Mouse (Mus musculus): ENCODE results near the gene M1ap.

DNA sequence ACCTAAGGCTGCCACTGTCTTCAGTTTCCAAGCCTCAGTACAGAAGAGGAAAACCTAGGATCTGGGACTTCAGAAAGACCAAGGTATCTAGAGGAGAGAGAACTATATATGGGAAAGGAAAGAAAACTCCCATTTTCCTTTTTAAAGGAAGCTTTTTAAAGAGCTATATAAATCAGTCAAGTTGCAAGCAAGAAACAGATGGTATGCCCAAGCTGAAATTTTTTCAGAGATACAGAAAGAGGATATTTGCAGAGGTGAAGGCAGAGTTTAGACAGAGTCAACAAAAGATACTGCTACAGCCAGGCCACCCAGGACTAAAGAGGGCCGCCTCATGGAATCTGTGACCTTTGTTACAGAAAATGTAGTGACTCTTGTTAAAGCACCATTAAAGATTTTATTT, 15.0 kb downstream of the M1ap start:
- no peak for TF ChIP-seq CTCF (IDR thresholded peaks at IDR 0.05; ENCODE audit: control insufficient read depth, insufficient read depth, insufficient read length)
- TF ChIP-seq MAX (IDR thresholded peaks at IDR 0.05), result no peak

Data from C2C12 (cell line).